Mouse (Mus musculus) testis, adult 2 months (tissue): ENCODE data around the gene E430018J23Rik.

Experiments used
- CTCF ChIP-seq: fragments of 200-500 bp; IDR thresholded peaks from 2 replicates; pipeline ENCODE4 v1.5.1; 2012; ENCODE audit warnings: low read depth, mild to moderate bottlenecking, inconsistent platforms, low read length, moderate library complexity; ENCODE audit not compliant: control insufficient read depth, insufficient read depth, insufficient replicate concordance
- POLR2A ChIP-seq: fragments of 200-500 bp; IDR thresholded peaks from 2 replicates; pipeline ENCODE4 v1.6.1; 2012; ENCODE audit warnings: low read depth, mild to moderate bottlenecking, inconsistent platforms, low read length, moderate library complexity; ENCODE audit not compliant: control insufficient read depth

DNA sequence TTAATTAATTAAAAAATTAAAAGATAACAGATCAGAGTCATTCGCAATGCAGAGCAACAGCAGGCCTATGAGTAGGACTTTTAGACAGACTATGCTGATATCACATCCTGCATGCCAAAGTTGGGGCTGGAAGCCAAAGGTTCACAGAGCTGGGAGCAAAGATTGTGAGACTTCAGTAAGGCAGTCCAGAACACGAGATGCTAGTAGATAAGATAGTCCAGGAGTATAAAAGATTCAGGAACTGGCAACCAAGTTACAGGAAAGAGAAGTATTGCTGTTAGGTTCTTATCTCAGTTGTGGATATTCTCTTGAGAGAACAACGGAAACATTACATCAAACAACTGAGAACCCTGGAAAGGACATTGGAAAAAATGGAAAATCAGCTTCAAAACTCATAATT, 32.9 kb upstream of the E430018J23Rik start:
- TF ChIP-seq CTCF: no peak
- no peak for TF ChIP-seq POLR2A
